Mouse (Mus musculus) liver, postnatal 0 days (tissue): ENCODE measurements at regions not wholly inside any gene's neighbourhood (a gene's known extent, or its start where the extent isn't known, plus 50 kb on each side); places are given as distances from the start of the nearest gene placed in this dataset.

Experiments
- ATAC-seq: fragments of 200-750 bp; cut with Nextera tagmentation; 2 replicates; pipeline ENCODE4 v1.8.0; 2017; ENCODE audit warnings: mild to moderate bottlenecking, moderate library complexity
- DNase-seq: peaks from one replicate; pipeline ENCODE4 v3.0.0-alpha.2; 2016
- H3K27ac ChIP-seq: fragments of 300-500 bp; sonication (generic); 2 replicates; pipeline ENCODE4 v1.5.1; 2014; ENCODE audit warnings: antibody characterized with exemption, moderate library complexity, mild to moderate bottlenecking, low read depth
- H3K27me3 ChIP-seq: fragments of 300-500 bp; sonication (generic); 2 replicates; pipeline ENCODE4 v1.6.1; 2014; ENCODE audit warnings: low read length, control low read depth, mixed read lengths; ENCODE audit not compliant: insufficient read depth
- H3K36me3 ChIP-seq: fragments of 300-500 bp; sonication (generic); replicated peaks from 2 replicates; pipeline ENCODE4 v1.6.1; 2014; ENCODE audit warnings: mild to moderate bottlenecking, control low read depth, low read length, moderate library complexity, mixed read lengths; ENCODE audit not compliant: insufficient read depth
- H3K4me1 ChIP-seq: fragments of 300-500 bp; sonication (generic); 2 replicates; pipeline ENCODE4 v1.6.1; 2014; ENCODE audit warnings: antibody characterized with exemption, mild to moderate bottlenecking, control low read depth; ENCODE audit not compliant: insufficient read depth
- H3K4me2 ChIP-seq: fragments of 300-500 bp; sonication (generic); 2 replicates; pipeline ENCODE4 v1.6.1; 2014; ENCODE audit warnings: low read depth, mild to moderate bottlenecking, low read length, moderate library complexity, mixed read lengths
- H3K4me3 ChIP-seq: fragments of 300-500 bp; sonication (generic); 2 replicates; pipeline ENCODE4 v1.5.1; 2014; ENCODE audit warnings: low read depth, low read length
- H3K9ac ChIP-seq: fragments of 300-500 bp; sonication (generic); replicated peaks from 2 replicates; pipeline ENCODE4 v1.6.1; 2014; ENCODE audit warnings: mild to moderate bottlenecking, moderate library complexity
- H3K9me3 ChIP-seq: fragments of 300-500 bp; sonication (generic); 2 replicates; pipeline ENCODE4 v1.6.1; 2016; ENCODE audit warnings: mild to moderate bottlenecking, control low read depth, low read length, mixed read lengths
- CTCF ChIP-seq: sonication (generic); IDR thresholded peaks from 2 replicates; pipeline ENCODE4 v1.5.1; 2016; ENCODE audit warnings: antibody characterized with exemption, low read depth
- EP300 ChIP-seq: IDR thresholded peaks from 2 replicates; pipeline ENCODE4 v1.6.1; 2016; ENCODE audit warnings: antibody characterized with exemption, low read depth, mild to moderate bottlenecking
- WGBS: fragments of 180-500 bp; shearing (Covaris S2); extraction: QIAGEN DNeasy Blood & Tissue Kit; methylation state at CpG from one replicate; pipeline ENCODE4 v1.1.7; 2014; ENCODE audit not compliant: insufficient replicate concordance; 5-methylcytosine and 5-hydroxymethylcytosine counted together

GRCm38 (mm10) chr9:12692329-12692728, 553.3 kb downstream of the Jrkl start:
- no peaks in the 10 kb centered on the region for H3K9me3 ChIP-seq
- H3K4me3 ChIP-seq: no peak overlapping the region
- ATAC-seq: no peak
- WGBS: 44% methylated on average over 4 of the region's 4 CpGs
- no peaks in the 10 kb centered on the region for H3K27me3 ChIP-seq
- no peak for TF ChIP-seq EP300
- peak; percentile 51 for TF ChIP-seq CTCF
- H3K27ac ChIP-seq: no peak overlapping the region
- no peaks in the 10 kb centered on the region for H3K36me3 ChIP-seq
- DNase-seq: no peak
- H3K4me1 ChIP-seq: no peaks in the 10 kb centered on the region
- H3K4me2 ChIP-seq: no peak overlapping the region
- no peak overlapping the region for H3K9ac ChIP-seq

GRCm38 (mm10) chr9:12690948-12691279, 554.7 kb downstream of the Jrkl start:
- no peaks in the 10 kb centered on the region for H3K36me3 ChIP-seq
- H3K9me3 ChIP-seq: no peaks in the 10 kb centered on the region
- no peak overlapping the region for H3K4me3 ChIP-seq
- no peak for TF ChIP-seq EP300
- no peak for TF ChIP-seq CTCF
- DNase-seq (no peak), ATAC-seq (no peak)
- H3K9ac ChIP-seq: no peak overlapping the region
- H3K4me1 ChIP-seq: no peaks in the 10 kb centered on the region
- no peak overlapping the region for H3K27ac ChIP-seq
- no peaks in the 10 kb centered on the region for H3K27me3 ChIP-seq
- H3K4me2 ChIP-seq: no peak overlapping the region
- WGBS: 42% methylated on average over 1 of the region's 1 CpGs

GRCm38 (mm10) chr9:12690182-12690947, 555.3 kb downstream of the Jrkl start:
- DNase-seq (no peak), ATAC-seq (no peak)
- H3K9me3 ChIP-seq: no peaks in the 10 kb centered on the region
- no peaks in the 10 kb centered on the region for H3K36me3 ChIP-seq
- no peaks in the 10 kb centered on the region for H3K27me3 ChIP-seq
- H3K4me3 ChIP-seq: no peak overlapping the region
- H3K4me1 ChIP-seq: no peaks in the 10 kb centered on the region
- 69% methylated on average over 5 of the region's 5 CpGs for WGBS
- H3K4me2 ChIP-seq: no peak overlapping the region
- H3K9ac ChIP-seq: no peak overlapping the region
- TF ChIP-seq EP300 (no peak), CTCF (no peak)
- H3K27ac ChIP-seq: no peak overlapping the region
